Mouse (Mus musculus) lung, postnatal 0 days (tissue): Measurements from ENCODE around the gene Tcf12.

ENCODE experiments used
- CTCF ChIP-seq: IDR thresholded peaks from 2 replicates; pipeline ENCODE4 v1.5.1; 2016; ENCODE audit warnings: antibody characterized with exemption, mild to moderate bottlenecking
- EP300 ChIP-seq: IDR thresholded peaks from 2 replicates; pipeline ENCODE4 v1.6.1; 2016; ENCODE audit warnings: antibody characterized with exemption, mild to moderate bottlenecking, control low read depth

DNA sequence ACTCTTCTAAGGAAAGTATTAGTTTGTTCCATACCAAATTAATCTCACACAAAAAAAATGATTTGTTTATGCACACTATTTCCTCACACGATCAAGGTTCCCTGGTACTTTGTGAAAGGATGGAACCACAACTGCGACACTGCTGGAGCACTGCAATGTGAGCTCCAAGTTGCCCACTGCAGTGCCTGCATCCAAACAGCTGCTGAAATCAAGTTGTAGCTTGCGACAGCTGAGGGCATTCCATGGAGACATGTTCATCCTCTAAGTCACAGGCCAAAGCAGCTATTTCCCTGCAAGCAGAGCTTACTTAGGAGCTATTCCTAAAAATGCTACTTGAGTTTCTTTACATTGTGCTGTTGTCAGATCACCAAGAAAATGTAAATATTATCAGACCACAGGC, 120.5 kb downstream of the Tcf12 start:
- TF ChIP-seq CTCF: no peak
- no peak for TF ChIP-seq EP300
